8 mouse cellular contexts compared by ENCODE assay signal in the genomic region with DNA sequence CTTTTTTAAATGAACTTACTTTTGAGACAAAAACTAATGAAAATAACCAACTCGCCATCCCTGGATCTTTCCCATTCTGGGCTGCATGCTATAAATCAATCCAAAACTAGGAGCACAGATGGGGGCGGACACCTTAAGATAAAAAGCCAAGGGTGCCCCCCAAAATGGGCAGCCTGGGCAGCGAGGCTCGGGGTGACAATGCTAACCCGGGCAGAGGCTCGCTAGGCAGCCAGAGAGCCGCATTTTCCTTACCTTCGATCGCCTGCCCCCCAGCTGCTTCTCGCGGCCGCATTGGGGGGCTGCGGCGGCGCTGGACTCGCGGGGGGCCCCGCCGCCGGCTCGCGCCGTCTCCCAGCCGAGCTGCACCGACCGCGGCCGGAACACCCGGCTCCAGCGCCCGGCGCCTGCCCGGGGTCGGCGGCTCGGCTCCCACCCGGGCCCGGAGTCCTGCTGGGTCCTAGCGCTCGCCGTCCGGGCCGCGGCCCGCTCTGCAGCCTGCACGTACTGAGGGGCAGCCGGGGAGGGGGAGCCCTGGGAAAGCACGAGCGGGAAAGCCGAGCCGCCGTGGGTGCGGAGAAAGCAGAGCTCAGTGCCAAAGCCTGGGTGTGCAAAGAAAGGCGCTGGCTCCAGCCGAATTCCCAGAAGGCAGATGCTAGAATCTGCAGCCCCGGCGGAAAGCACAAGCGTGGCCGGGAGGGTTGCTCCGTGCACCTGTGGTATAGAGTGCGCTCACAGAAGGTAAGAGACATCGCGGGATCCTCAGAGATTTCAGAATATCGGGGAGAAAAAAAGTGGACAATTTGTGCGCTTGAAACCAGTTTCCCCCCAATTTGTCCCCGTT. TPM values are rescaled to one million over a fixed set of nuclear protein-coding genes. Genes with fewer than 3 reads are reported as not detected.
DNase-seq lines count a peak whose midpoint lies in the region; ATAC-seq lines count a peak whose summit lies in the region.

A gene (minus strand): TSS at position 364 of the 841 bp plus-strand sequence.

- intact Hi-C loops in gastrocnemius, postnatal 14 days (cut with DNase I; ENCODE audit: low total_unique reads): no loop called here
- intact Hi-C loops in left cerebral cortex, postnatal 14 days (cut with DNase I): loop anchor here (5.0 to 10.0 kb wide), 4 partner anchors 91 to 271 kb away; no protein-coding TSS in a partner anchor

- ATAC-seq in megakaryocyte progenitor cell, adult 5-6 weeks (replicated peaks; ENCODE audit: poor library complexity): peak; percentile 38

- DNase-seq in adrenal gland, adult (ENCODE audit: inconsistent age in 2 of 2, low spot score in 1 of 2): peak; percentile 82 to 89
- DNase-seq in embryo, embryonic 10.5 days (ENCODE audit: low spot score): peak; percentile 86
- peak; percentile 86 for DNase-seq in gastrocnemius, postnatal 14 days
- peak; percentile 78 for DNase-seq in induced T-regulatory cell, adult 2 months (ENCODE audit: low read depth)
- peak; percentile 68 to 76 for DNase-seq in left cerebral cortex, postnatal 14 days (ENCODE audit: low spot score in 2 of 2)
- peak; percentile 73 for DNase-seq in right cerebral cortex, postnatal 14 days
- peak; percentile 66 to 71 for DNase-seq in urinary bladder, postnatal 4 days (ENCODE audit: low spot score in 2 of 2)

RNA-seq across cellular contexts. Expression of the gene that starts here (rescaled TPM):
- total RNA-seq in gastrocnemius, postnatal 14 days (2021): 100 to 1,000 TPM; 194 TPM
- 10 to 100 TPM; 47.2 to 51.6 TPM for total RNA-seq in left cerebral cortex, postnatal 14 days (2021)
- 45.5 and 55.2 TPM in 2 replicates for total RNA-seq in megakaryocyte progenitor cell, adult 5-6 weeks (2015)
- total RNA-seq in megakaryocyte progenitor cell, adult 5-6 weeks (2017): 17.7 and 21.6 TPM in 2 replicates

Comparison
In these comparisons a context has a peak if more than half of its experiments do, and no peak if none do; other contexts are left out.
1. Peak in every context shown above with its lines: DNase-seq and ATAC-seq.